Mouse (Mus musculus): ENCODE data around the gene Med24. TPM values are rescaled to one million over a fixed set of nuclear protein-coding genes. Genes with fewer than 3 reads are reported as not detected.
A peak's percentile ranks its signal among the peaks of the same experiment; 100 is the strongest.
"Not testable (repeated sequence)": the region's sequence is repeated elsewhere in the genome, so short reads cannot be mapped to it uniquely, and the experiment has no call there.

The Med24 gene
- total RNA-seq, 2 experiments from 2014 or later, result 96.8 to 99.4 TPM

DNA sequence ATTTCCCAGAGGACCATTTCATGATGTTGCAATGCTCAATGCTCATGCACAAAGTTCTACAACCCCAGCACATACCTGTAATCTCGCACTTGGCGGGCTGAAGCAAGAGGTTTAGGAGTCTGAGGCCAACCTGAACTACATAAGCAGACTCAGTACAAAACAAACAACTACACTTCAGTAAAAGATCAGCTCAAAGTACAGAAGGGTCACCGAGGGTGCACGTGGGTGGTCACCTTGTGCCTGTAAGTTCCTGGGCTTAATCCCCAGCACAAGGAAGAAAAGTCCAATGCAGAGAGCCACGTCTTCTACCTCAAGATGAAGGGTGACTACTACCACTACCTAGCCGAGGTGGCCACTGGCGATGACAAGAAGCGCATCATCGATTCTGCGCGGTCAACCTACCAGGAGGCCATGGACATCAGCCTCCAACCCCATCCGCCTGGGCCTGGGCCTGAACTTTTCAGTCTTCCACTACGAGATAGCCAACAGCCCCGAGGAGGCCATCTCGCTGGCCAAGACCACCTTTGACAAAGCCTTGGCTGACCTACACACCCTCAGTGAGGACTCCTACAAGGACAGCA is 3.2 kb downstream of the Med24 start:
- DNase-seq, result no peak
- intact Hi-C loops (cut with DNase I), result no loop called here

GRCm38 (mm10) chr11:98723098-98723497 is 6.1 kb downstream of the Med24 start:
- DNase-seq, result no peak
- intact Hi-C loops (cut with DNase I), result no loop called here

GRCm38 (mm10) chr11:98721458-98722226 is 7.6 kb downstream of the Med24 start:
- DNase-seq, result peak; percentile 48
- intact Hi-C loops (cut with DNase I), result no loop called here

GRCm38 (mm10) chr11:98720756-98721155 is 8.5 kb downstream of the Med24 start:
- no peak for DNase-seq
- intact Hi-C loops (cut with DNase I), result no loop called here

DNA sequence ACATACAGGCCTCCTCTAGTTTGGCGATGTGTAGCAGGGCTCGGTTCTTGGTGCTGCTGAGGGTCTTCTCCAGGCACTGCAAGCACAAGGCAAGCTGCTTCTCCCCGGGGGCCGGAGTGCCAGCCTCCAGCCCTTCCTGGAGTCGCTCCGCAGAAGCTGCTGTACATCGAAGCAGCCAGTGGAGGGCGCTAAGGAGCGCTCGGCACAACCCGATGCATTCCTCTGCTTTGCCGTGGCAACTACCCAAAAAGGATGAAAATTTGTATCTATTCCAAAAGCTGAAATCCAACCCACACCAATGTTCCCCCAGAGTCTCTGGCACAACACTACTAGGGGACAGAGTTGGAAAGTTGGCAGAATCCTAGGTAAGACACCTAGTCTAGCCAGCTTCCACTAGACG is 11.3 kb downstream of the Med24 start:
- intact Hi-C loops (cut with DNase I), result loop anchor here (2.0 kb wide), 1 partner anchor 69 kb away; no protein-coding TSS in a partner anchor
- peak; percentile 84 for DNase-seq

DNA sequence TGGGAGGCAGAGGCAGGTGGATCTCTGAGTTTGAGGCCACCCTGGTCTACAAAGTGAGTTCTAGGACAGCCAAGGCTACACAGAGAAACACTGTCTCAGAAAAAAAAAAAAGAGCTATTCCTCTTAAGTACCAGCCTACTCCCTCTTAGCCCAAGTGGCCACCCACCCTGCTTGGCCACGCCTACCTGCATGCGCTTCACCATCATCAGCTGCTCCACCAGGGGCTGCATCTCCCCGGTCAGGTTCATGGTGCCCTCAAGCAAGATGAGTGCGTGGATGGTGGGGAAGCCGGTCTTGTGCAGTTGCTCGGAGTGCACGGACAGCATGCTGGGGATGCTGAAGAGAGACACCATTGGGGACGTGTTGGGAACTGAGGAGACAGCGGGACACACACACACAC is 13.3 kb downstream of the Med24 start:
- intact Hi-C loops (cut with DNase I), result loop anchor here (2.0 kb wide), 1 partner anchor 71 kb away; no protein-coding TSS in a partner anchor
- DNase-seq, result no peak

GRCm38 (mm10) chr11:98713703-98714102 is 15.5 kb downstream of the Med24 start:
- DNase-seq, result no peak
- intact Hi-C loops (cut with DNase I), result no loop called here

- intact Hi-C loops (cut with DNase I), result not testable (repeated sequence)
- peak; percentile 61 for DNase-seq
Observed at GRCm38 (mm10) chr11:98712009-98712408, 17.2 kb downstream of the Med24 start.

DNA sequence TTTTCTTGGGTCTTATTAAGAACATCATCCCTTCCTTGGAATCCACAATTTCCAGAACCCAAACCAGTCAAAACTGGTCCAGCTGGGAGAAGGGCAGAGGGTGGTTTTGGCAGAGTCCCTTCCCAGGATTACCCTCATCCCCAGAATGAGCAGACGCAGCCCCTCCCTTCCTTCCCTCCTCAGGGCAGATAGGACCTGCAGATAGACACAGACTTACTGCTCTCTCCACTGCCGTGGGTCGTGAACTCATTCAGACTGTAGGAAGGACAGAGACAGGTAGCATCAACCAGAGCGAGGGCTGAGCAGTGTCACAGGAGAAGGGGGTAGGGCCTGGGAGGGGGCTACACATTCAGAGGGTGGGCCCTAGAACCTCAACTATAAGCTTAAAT is 18.2 kb downstream of the Med24 start:
- intact Hi-C loops (cut with DNase I), result no loop called here
- no peak for DNase-seq

- DNase-seq, result peak; percentile 85
- intact Hi-C loops (cut with DNase I), result no loop called here
Observed at GRCm38 (mm10) chr11:98710416-98711045, 18.7 kb downstream of the Med24 start.

GRCm38 (mm10) chr11:98709001-98709741 is 20.1 kb downstream of the Med24 start:
- intact Hi-C loops (cut with DNase I), result no loop called here

DNA sequence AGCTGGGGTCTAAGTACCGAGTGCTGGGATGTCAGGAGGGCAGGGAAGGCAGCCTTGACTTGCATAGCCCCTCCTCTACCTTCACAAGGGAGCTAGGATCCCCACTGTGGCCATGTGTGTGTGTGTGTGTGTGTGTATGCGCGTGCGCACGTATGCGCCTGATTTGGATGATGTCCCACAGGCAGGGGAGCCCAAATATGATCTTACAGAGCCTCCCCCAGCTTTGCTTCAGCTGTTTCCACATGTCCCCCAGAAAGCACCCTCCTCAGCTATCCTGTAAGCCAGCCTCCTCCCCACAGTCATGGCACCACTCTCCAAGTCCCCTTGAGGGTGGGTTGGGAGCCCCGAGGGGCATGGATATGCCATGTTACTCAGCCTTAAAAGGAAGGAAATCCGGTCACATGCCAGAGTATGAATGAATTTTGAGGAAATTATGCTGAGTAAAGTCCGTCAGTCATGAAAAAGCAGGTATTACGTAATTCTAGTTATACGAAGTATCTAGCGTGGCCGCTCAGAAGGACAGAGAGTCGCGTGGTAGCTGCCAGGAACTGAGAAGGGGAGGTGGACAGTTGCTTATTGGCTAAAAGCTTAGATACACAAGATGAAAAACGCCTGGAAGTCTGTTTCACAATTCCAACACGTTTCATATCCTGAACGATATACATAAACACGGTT is 20.8 kb downstream of the Med24 start:
- intact Hi-C loops (cut with DNase I), result no loop called here
- DNase-seq, result no peak

More at GRCm38 (mm10) chr11:98709001-98709741, 20.1 kb downstream of the Med24 start:
- peak; percentile 32 for DNase-seq

DNA sequence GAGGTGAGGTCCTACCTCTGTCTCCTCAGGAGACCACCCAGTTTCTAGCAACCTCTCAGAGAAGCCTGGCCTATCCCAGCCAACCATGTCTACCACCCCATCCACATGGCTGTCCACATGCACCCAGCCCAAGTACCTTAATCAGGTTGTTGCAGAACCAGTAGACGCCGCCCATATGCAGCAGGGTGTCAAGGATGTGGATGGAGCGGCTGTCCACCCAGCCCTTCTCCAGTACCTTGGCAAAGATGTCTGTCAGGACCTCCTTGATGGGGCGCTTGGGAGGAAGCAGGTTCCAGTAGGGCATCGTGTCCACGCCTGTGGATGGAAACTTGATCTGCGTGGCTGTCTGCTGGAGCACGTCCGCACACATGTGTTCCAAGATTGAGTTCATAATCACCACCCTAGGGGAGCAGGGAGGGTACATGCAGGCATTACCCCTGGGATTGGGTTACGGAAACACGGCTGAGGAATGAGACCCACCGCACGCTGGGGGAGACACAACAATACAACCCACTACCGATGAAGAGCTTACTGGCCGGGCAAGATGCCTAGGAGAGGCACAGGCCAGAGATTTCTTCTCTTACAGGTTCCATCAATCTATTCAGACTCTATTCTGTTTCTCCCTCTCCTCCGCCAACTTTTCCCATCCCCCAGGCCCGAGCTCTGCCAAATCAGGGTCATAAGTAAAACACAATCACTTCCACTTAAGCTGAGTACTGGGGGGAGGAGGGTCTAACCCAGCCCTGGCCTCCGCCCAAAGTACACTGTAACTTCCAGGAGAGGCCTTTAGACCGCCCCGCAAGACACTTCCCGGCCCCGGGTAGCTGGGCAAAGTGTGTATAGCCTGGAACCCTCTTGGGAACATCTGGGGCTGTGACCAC is 21.6 kb downstream of the Med24 start:
- DNase-seq, result peak; percentile 42
- intact Hi-C loops (cut with DNase I), result no loop called here

DNA sequence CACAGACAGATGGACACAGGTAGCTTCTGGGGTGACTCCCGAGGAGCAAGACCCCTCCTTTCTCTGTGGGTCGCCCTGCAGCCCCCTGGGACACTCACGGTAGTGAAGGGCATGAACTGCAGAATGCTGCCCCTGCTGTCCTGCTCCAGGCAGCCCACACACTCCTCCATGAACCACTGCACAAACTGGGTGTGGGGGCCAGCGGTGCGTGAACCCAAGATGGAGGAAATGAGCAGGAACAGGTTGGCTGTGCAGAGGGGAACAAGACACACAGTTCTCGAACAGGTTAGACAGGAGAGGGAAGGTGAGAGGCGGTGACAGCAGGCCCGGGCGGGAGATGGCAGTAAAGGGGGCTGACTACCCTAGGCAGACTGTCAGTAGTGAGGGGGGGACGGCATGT is 24.2 kb downstream of the Med24 start:
- no peak for DNase-seq
- intact Hi-C loops (cut with DNase I), result no loop called here

- no peak for DNase-seq
- intact Hi-C loops (cut with DNase I), result loop anchor here (5.0 kb wide), 1 partner anchor 85 kb away; no protein-coding TSS in a partner anchor
Observed at GRCm38 (mm10) chr11:98702323-98702722, 26.9 kb downstream of the Med24 start.

DNA sequence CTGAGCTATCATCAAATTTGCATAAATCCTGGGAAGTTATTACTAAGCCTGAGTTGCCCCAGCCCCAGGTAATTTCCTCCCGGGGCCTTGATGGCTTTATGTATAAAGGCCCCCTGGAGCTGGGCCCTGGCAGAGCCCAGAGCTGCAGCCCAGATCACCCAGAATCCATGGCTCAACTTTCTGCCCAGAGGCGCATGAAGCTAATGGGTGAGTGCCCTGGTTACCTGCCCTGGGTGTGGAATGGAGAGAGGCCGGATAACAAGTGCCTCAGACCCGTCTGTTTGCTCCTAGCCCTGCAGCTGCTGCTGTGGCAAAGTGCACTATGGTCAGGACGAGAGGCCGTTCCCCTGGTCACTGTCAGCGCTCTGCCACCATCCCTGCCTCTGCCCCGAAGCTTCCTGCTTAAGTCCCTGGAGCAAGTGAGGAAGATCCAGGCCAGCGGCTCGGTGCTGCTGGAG is 28.0 kb downstream of the Med24 start, which contains the start of gene Csf3:
Csf3 (plus strand) TSS at position 51 of the 458 bp plus-strand sequence.
- no peak for DNase-seq
- intact Hi-C loops (cut with DNase I), result loop anchor here (5.0 kb wide), 1 partner anchor 86 kb away; no protein-coding TSS in a partner anchor

DNA sequence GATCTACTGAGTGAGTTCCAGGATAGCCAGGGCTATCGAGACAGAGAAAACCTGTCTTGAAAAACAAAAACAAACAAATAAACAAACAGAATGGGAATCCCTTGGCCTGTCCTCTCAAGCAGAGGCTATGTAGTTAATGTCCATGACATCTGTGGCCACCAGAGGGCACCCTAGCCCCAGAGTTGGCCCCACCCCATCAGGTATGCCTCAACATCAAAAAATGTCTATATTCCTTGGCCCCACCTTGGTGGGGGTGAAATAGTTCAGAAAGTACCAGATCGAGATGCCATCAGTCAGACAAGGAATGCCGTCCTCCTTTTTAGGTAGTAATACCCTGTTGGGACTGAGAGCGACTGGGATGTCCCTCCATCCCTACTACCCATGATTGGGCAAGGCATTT is 29.3 kb downstream of the Med24 start:
- DNase-seq, result peak; percentile 81
- intact Hi-C loops (cut with DNase I), result loop anchor here (5.0 kb wide), 1 partner anchor 87 kb away; no protein-coding TSS in a partner anchor

- intact Hi-C loops (cut with DNase I), result no loop called here
- no peak for DNase-seq
Observed at GRCm38 (mm10) chr11:98698849-98699640, 30.2 kb downstream of the Med24 start.
